Mouse (Mus musculus) frontal cortex, adult (tissue): Measurements from ENCODE around the gene Tmeff1.

ENCODE experiments used
- ATAC-seq: cut with Nextera tagmentation; 2 replicates; pipeline ENCODE4 v1.9.2; 2017; ENCODE audit warnings: mild to moderate bottlenecking, moderate library complexity, mixed read lengths; ENCODE audit not compliant: low TSS enrichment

Tmeff1 gene

GRCm38 (mm10) chr4:48584421-48585240 is at the start of gene Tmeff1:
Gene Tmeff1 (plus strand): TSS chr4:48585174.
- peak; percentile 30 for ATAC-seq

DNA sequence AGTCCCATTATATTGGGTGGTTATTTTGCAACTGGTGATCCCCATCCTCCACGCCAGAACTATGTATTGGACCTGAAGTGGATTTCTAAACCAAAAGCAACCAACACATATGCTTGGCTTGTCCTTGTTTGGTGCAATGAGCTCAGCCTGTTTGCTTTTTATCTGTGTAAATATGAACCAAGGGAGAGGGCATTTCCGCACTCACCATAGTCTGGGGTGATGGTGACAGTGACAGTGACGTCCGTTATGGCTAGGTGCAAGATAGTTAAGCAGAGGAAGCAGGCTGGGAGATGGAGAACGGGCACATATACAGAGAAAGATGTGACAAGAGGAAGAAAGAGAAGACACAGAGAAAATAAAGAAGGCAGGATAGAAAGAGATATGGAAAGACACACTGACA is 48.7 kb upstream of the Tmeff1 start:
- ATAC-seq = no peak

DNA sequence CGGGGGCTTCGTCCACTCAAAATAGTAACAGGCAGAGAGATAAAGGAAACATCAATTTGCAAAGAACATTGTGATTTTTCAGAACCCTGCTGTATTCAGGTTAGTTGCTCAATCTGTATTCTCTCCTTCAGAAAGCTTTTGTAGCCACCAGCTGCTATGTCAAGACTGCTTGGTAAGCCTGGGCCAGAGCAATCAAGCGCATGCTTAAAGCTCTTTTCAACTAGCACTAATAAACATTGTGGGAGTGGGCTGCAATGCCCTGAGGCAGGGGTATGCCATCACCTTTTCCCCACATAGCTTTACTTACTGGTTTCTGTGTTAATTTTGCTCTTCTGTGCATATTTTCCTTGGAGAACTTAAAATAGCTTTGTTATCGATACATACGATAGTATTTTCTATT is 48.0 kb upstream of the Tmeff1 start:
- ATAC-seq = no peak

GRCm38 (mm10) chr4:48538581-48538980 is 46.4 kb upstream of the Tmeff1 start:
- no peak for ATAC-seq

GRCm38 (mm10) chr4:48539841-48540575 is 45.0 kb upstream of the Tmeff1 start, which contains the start of gene Msantd3:
Gene Msantd3 (plus strand): TSS chr4:48539935.
- ATAC-seq = peak; percentile 54

GRCm38 (mm10) chr4:48540576-48541111 is 44.3 kb upstream of the Tmeff1 start:
- ATAC-seq = peak; percentile 60

DNA sequence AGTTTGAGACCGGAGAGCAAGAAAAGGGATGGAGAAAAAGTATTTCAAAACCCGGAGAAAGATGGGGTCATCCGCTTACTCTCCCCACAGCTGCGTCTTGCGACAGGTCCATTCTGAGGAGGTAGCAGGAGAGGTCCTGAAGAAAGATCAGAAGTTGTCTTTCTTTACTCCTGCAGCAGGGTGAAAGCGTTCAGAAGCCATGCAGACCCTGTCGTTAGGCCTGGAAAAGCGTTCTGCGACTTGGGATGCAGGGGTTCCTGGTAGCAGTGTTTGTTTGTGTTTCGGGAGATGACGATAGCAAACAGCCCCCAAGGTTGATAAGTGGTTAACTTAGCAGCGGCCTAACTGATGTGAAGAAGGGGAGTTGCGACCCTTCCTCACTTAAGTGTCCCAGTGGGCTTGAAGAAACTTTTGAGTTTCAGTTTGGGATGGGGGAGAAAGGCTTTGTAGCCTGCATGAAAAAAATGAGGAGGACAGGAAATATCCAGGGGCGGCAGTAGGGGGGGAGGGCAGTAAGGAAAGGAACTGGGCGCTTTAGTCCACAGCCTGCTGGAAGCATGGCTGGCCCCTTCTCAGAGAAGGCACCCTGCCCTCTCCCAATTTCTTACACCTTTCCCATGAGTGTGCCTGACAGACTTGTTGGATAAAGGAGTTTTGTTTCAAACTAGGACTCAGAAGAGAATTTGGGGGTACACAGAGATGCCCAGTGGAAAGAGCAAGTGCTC is 43.3 kb upstream of the Tmeff1 start:
- no peak for ATAC-seq

GRCm38 (mm10) chr4:48542351-48542750 is 42.6 kb upstream of the Tmeff1 start:
- peak; percentile 24 for ATAC-seq

DNA sequence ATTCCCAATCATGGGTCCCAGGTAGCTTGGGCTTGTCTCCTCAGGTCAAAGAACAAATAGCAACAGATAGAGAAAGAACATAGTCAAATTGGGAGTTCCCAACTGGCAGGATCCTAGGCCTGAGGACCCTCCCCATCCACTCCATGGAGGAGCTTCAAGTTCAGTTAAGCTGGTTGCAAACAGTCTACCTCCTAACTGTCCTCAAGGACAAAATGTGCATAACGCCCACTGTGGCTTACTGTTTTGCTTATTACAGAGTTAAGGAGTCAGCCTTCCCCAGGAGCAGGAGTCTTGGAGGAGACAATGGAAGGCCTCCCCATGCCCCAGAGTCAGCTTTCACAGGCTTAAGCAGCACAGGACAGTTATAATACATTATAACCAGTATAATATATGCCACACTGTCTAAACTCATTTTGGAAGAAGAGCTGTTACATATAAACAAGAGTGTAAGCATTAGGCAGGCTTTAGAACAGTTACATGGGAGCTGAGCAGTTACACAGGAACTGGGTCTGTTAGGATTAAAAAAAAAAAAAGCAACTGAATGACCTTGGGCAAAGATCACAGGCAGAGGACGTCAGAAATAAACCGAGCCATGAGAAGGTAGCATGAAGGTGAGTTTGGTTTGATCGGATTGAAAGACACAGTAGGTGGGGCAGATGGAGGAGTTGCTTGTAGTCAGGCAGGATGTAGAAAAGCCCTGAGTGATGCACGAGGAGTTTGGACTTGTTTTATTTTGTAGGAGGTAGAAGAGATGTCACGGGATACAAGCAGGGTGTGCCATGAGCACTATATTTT is 41.7 kb upstream of the Tmeff1 start:
- ATAC-seq = no peak

GRCm38 (mm10) chr4:48544141-48544540 is 40.8 kb upstream of the Tmeff1 start:
- ATAC-seq = no peak

GRCm38 (mm10) chr4:48545966-48546365 is 39.0 kb upstream of the Tmeff1 start:
- no peak for ATAC-seq

GRCm38 (mm10) chr4:48546568-48547496 is 38.1 kb upstream of the Tmeff1 start:
- no peak for ATAC-seq

GRCm38 (mm10) chr4:48548393-48549045 is 36.5 kb upstream of the Tmeff1 start:
- no peak for ATAC-seq

- no peak for ATAC-seq
Observed at GRCm38 (mm10) chr4:48549661-48550060, 35.3 kb upstream of the Tmeff1 start.

DNA sequence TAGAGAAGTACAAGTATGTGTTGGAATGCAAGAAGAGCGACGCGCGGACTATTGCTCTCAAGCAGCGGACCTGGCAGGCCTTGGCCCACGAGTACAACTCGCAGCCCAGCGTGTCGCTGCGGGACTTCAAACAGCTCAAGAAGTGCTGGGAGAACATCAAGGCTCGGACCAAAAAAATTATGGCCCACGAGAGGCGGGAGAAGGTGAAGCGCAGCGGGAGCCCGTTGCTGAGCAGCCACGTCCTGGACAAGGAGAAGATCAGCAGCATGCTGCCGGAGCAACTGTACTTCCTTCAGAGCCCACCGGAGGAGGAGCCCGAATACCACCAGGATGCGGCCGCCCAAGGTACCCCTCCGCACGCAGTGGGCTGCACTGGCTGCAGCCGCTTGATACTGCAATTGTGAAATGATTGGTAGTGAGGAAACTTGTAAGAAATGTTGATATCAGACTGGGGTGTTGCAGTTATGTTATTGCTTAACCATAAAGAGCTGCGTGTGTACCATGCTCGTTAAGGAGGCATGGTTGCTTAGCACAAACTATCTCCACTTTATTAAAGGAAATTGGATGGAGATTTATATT is 32.4 kb upstream of the Tmeff1 start:
- no peak for ATAC-seq

GRCm38 (mm10) chr4:48554132-48554531 is 30.8 kb upstream of the Tmeff1 start:
- ATAC-seq = no peak

DNA sequence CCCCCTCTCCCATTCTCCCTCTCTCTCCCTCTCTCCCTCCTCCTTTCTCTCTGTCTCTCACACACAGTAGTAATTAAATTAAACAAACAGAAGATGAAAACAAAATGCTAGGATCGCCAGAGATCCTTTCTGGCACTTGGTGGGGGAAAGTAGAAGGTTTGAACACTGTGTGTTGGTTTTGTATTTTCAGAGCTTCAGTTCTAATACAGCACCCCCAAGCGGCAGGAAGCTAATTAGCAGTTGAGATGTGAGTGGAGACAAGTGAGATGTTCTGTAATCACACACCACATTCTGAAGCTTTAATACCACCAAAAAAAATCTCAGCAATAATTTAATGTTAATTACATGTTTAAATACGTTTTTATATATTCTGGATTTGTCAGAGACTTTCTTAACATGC is 29.2 kb upstream of the Tmeff1 start:
- ATAC-seq = peak; percentile 56

- no peak for ATAC-seq
Observed at GRCm38 (mm10) chr4:48559652-48560051, 25.3 kb upstream of the Tmeff1 start.

- no peak for ATAC-seq
Observed at GRCm38 (mm10) chr4:48561824-48562223, 23.1 kb upstream of the Tmeff1 start.
